Mouse (Mus musculus) kidney, adult 10 weeks (tissue): ENCODE measurements around the gene Olfr224. TPM values are rescaled to one million over a fixed set of nuclear protein-coding genes. Genes with fewer than 3 reads are reported as not detected.

Experiments used
- polyA plus RNA-seq: library from polyadenylated mRNA; stranded (reverse); fragments of 350-450 nt; fragmentation: Illumina TruSeq; extraction: RNeasy Lipid Tissue Mini Kit (QIAGEN cat#74804); gene quantifications from one replicate; pipeline ENCODE4 v1.2.3, GENCODE M21; 2014; ENCODE audit warnings: low read depth, low replicate concordance

Gene Olfr224
- not detected for polyA plus RNA-seq

DNA sequence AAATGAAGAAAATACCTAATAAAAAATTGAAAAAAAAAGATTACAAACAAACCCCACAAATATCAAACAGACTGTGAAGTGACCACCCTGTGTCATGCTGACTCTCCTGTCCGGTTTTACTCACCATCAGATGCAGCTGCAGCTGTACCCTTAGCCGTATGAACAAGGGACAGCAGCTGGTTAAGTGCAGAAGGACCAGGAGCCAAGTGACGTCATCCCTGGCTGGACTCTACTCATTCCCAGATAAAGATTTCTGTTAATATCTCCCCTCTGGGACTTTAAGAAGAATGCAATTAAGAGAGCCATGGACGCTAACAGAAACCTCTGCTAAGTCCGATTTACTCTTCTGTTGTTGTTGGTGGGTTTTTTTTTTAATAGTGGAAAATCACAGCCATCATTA lies at the start of gene Olfr224:
Gene Olfr224 (minus strand): TSS at position 149 of the 400 bp plus-strand sequence.

DNA sequence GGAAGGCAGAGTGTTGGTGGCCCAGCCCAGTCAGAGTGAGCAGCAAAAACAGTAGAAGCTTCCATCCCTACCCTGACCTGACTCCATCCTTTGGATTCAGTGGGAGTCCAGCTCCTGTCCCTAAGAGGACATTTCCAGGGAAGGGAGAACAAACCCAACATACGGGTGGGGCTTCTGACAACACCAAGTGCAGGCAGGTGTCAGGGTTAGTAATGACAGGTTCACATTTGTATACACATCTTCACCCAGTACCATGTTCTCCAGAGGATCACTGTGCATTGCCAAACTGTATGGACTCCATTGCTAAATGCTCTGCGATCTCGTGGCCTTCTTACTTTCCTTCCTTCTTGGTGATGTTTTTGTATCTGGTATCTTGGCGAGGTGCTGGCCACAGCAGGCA lies 45.6 kb upstream of the Olfr224 start, which contains the start of gene 2210407C18Rik:
Gene 2210407C18Rik (minus strand): TSS at position 101 of the 400 bp plus-strand sequence.

DNA sequence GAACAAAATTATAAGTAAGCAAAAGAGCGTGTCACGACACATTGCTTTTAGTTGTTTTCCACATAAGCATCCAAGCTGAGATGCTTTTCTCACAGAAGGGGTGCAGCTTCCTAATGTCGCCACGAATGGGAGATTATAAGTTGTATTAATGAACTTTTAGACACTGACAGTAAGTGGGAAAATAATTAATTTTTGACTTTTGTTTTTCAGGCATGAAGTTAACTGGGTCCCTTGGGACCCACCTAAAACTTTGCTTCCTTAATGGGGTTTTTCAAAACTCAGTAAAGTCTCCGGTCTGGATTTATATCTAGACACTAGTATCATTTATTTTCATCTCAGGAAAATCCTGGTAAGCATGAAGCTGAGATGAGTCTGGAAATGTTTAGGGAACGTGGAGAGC lies 24.5 kb upstream of the Olfr224 start, which contains the start of gene Olfr324:
Gene Olfr324 (plus strand): TSS at position 301 of the 400 bp plus-strand sequence.

DNA sequence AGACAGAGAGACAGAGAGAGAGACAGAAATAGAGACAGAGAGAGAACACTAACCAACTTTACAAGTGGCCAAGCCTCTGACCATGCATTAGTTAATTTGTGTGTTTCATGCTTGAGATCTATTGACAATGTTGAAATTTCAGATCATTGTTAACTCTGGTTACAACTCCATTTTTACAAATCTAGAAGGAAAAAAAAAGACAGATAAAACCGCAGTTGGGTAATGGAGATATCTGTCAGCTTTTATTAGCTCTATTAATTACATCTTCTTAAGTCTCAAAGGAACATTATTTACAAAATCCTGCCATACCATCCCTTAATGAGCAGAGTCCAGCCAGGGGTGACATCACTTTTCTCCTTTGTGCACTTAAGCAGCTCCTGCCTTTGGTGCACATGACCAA lies 7.1 kb upstream of the Olfr224 start, which contains the start of gene Olfr325:
Gene Olfr325 (plus strand): TSS at position 301 of the 400 bp plus-strand sequence.

DNA sequence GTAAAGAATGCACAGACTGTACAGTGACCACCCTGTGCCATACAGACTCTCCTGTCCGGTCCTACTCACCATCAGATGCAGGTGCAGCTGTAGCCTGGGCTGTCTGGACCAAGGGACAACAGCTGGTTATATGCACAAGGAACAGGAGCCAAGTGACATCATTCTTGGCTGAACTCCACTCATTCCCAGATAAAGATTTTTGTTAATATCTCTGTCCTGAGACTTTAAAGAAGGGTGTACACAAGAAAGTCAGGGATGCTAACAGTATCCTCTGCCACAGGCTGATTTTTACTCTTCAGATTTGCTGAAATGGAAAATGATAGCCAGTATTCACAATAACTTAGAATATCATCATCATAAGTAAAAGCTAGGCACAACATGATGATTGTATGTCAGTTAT lies 14.8 kb downstream of the Olfr224 start, which contains the start of gene Olfr328:
Gene Olfr328 (minus strand): TSS at position 101 of the 400 bp plus-strand sequence.

DNA sequence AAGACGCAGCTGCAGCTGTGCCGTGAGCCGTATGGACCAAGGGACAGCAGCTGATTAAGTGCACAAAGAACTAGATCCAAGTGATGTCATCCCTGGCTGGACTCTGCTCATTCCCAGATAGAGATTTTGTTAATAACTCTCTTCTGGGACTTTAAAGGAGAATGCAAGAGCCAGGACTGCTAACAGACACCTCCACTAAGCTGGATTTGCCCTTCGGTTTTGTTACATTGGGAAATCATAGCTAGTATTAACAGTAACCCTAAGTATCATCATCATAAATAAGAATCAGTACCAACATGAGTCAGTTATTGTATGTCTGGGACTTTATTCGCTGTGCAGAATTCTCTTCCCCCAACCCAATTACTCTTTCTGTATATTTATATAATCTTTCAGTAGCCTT lies 24.0 kb downstream of the Olfr224 start, which contains the start of gene Olfr329-ps:
Gene Olfr329-ps (minus strand): TSS at position 101 of the 400 bp plus-strand sequence.

DNA sequence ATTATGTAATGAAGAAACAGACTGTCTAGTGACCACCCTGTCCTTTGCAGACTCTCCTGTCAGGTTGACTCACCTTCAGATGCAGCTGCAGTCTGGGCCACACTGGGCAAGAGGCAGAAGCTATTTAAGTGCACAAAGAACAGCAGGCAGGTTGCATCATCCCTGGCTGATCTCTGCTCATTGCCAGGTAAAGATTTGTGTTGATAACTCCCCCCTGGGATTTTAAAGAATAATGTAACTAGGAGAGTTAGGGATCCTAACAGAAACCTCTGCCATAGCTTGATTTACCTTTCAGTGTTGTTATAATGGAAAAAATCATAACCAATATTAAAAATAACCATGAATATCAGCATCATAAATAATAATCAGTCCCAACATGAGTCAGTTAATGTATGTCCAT lies 35.6 kb downstream of the Olfr224 start, which contains the start of gene Olfr330:
Gene Olfr330 (minus strand): TSS at position 101 of the 400 bp plus-strand sequence.

Other genes with a start within 250 kb of the Olfr224 start
- 65.9 TPM for gene Zfp672, start 240.2 kb downstream of the Olfr224 start, polyA plus RNA-seq
- gene Sh3bp5l, start 239.8 kb downstream of the Olfr224 start, polyA plus RNA-seq: 0.65 TPM
- not detected for gene Lypd8, start 191.5 kb downstream of the Olfr224 start, polyA plus RNA-seq
- not detected for gene 1810065E05Rik, start 149.4 kb downstream of the Olfr224 start, polyA plus RNA-seq
- gene Gm12253, start 138.0 kb downstream of the Olfr224 start, polyA plus RNA-seq: not detected
- not detected for gene Lypd9, start 117.6 kb downstream of the Olfr224 start, polyA plus RNA-seq
- not detected for gene Olfr30, start 108.3 kb downstream of the Olfr224 start, polyA plus RNA-seq
- not detected for gene Olfr332, start 78.0 kb downstream of the Olfr224 start, polyA plus RNA-seq
- gene Olfr331, start 68.0 kb downstream of the Olfr224 start, polyA plus RNA-seq: not detected
- gene Olfr330, start 35.7 kb downstream of the Olfr224 start, polyA plus RNA-seq: not detected
- gene Olfr329-ps, start 24.1 kb downstream of the Olfr224 start, polyA plus RNA-seq: not detected
- gene Olfr328, start 14.9 kb downstream of the Olfr224 start, polyA plus RNA-seq: not detected
- not detected for gene Olfr325, start 7.2 kb upstream of the Olfr224 start, polyA plus RNA-seq
- gene Olfr324, start 24.6 kb upstream of the Olfr224 start, polyA plus RNA-seq: not detected
- not detected for gene 2210407C18Rik, start 45.5 kb upstream of the Olfr224 start, polyA plus RNA-seq
- gene Olfr323, start 59.9 kb upstream of the Olfr224 start, polyA plus RNA-seq: not detected
- gene Trim58, start 69.9 kb upstream of the Olfr224 start, polyA plus RNA-seq: not detected
- gene Olfr322, start 88.2 kb upstream of the Olfr224 start, polyA plus RNA-seq: not detected
- not detected for gene Olfr320, start 110.5 kb upstream of the Olfr224 start, polyA plus RNA-seq
- gene Olfr319, start 128.6 kb upstream of the Olfr224 start, polyA plus RNA-seq: not detected
- gene Olfr318, start 153.5 kb upstream of the Olfr224 start, polyA plus RNA-seq: not detected
- not detected for gene Olfr317, start 168.7 kb upstream of the Olfr224 start, polyA plus RNA-seq
- not detected for gene Olfr316, start 182.2 kb upstream of the Olfr224 start, polyA plus RNA-seq
- not detected for gene Olfr315, start 202.6 kb upstream of the Olfr224 start, polyA plus RNA-seq
- gene Olfr314, start 212.4 kb upstream of the Olfr224 start, polyA plus RNA-seq: not detected
- not detected for gene Fam183b, start 231.4 kb upstream of the Olfr224 start, polyA plus RNA-seq
- not detected for gene Olfr313, start 244.4 kb upstream of the Olfr224 start, polyA plus RNA-seq